Mouse (Mus musculus) left cerebral cortex, postnatal 25 days (tissue): ENCODE measurements at regions not wholly inside any gene's neighbourhood (a gene's known extent, or its start where the extent isn't known, plus 50 kb on each side); places are given as distances from the start of the nearest gene placed in this dataset.

Experiments used
- DNase-seq, 2 experiments: peaks; one replicate each; pipeline ENCODE4 v3.0.0; 2022; ENCODE audit warnings: low spot score in 2 of 2, mixed read lengths in 1 of 2
- intact Hi-C: fragments of 180-260 bp; cut with DNase I; formaldehyde crosslinking; loops from one replicate; pipeline ENCODE4 v1.15.1; 2025

GRCm38 (mm10) chr3:121618561-121618960 is 52.0 kb upstream of the 4930432M17Rik start:
- peak; percentile 16 to 69 for DNase-seq
- intact Hi-C loops: no loop called here

DNA sequence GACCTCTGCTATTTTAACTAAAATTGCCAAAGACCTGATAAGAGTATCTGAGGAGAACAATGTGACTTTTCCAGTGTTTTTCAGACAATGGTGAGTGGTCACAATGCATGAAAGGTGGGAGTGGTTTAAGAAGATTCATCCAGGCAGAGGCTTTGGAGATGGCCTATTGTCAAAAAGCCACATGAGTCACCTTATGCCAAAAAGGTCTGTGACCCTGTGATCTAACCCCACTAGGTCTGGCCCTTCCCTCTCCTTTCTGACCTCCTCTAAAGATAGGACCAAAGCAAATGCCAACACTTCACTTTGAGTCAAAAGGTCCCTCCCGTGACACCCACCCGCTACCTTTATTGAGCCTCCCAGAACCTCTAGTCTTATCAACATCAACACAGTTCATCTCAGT is 52.4 kb upstream of the 4930432M17Rik start:
- DNase-seq: no peak
- intact Hi-C loops: no loop called here

- no peak for DNase-seq
- intact Hi-C loops: no loop called here
Observed at GRCm38 (mm10) chr3:121617351-121617750, 53.2 kb upstream of the 4930432M17Rik start.

DNA sequence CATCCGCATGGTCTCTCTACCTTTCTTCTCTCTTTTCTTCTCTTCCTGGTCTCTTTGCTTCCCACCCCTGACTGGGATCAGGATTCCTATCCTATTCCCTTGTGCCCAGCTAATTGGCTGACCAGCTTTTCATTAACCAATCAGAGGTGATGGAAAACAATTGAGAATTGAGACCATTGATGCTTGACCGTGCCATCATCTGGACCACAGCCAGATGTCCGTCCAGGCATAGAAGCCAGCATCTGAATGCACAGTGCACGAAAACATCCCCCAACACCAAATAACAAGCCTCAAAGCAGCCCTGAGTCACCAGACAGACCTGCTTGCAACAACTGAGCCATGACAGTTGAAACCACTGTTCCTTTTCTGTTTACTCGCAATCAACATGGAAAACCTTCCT is 54.5 kb upstream of the 4930432M17Rik start:
- DNase-seq: no peak
- intact Hi-C loops: no loop called here

GRCm38 (mm10) chr3:121614741-121615140 is 55.8 kb upstream of the 4930432M17Rik start:
- DNase-seq: no peak
- intact Hi-C loops: no loop called here

GRCm38 (mm10) chr3:121613224-121613623 is 57.3 kb upstream of the 4930432M17Rik start:
- no peak for DNase-seq
- intact Hi-C loops: no loop called here

- intact Hi-C loops: no loop called here
- DNase-seq: no peak
Observed at GRCm38 (mm10) chr3:121609845-121610244, 60.7 kb upstream of the 4930432M17Rik start.

DNA sequence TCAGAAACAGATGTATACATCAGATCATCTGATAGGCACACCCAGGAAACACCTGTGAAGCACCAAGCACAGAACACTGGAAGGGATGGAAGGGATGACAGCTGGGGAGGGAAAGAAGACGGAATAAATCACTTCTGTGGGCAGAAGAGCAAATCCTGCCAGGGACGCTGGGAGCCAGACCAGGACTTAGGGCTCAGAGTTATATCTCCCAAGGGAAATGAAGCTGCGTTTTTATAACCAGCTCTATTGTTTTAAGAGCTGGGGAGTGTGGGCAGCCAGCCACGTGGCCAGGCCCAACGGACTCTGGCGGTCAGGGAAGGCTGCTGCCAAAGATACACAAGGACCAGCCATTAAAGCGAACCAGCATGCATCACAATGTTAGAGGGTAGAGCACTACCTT is 61.5 kb upstream of the 4930432M17Rik start:
- intact Hi-C loops: no loop called here

GRCm38 (mm10) chr3:121604737-121605136 is 65.8 kb upstream of the 4930432M17Rik start:
- intact Hi-C loops: no loop called here
- DNase-seq: no peak

More for the DNA sequence above, 61.5 kb upstream of the 4930432M17Rik start:
- no peak for DNase-seq

GRCm38 (mm10) chr3:121604081-121604480 is 66.5 kb upstream of the 4930432M17Rik start:
- intact Hi-C loops: no loop called here
- peak; percentile 15 to 61 for DNase-seq

DNA sequence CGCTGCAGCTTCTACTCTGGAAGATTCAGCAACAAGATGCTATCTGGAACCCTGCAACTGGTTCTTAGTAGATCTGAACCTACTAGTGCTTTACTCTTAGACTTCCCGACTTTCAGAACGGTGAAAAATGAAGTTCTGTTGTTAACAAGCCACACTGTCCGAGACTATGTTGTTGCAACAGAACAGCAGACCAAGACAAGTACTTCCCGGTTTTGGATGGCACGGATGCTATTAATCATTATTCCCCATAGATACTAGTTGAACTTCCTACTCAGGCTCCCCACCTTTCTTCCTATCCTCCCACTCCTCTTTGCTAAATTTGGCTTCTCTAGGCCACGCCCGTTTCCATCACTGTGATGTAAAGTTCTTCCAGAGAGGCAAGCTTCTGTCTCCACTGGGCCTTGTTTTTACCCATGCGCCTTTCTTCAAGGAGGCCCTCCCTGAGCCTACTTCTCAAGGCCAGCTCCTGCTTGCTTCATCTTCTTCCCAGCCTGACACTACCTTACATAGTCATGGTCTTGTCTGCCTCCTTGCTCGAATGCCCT is 67.7 kb upstream of the 4930432M17Rik start:
- DNase-seq: no peak
- intact Hi-C loops: no loop called here

GRCm38 (mm10) chr3:121602082-121602561 is 68.4 kb upstream of the 4930432M17Rik start:
- no peak for DNase-seq
- intact Hi-C loops: no loop called here

DNA sequence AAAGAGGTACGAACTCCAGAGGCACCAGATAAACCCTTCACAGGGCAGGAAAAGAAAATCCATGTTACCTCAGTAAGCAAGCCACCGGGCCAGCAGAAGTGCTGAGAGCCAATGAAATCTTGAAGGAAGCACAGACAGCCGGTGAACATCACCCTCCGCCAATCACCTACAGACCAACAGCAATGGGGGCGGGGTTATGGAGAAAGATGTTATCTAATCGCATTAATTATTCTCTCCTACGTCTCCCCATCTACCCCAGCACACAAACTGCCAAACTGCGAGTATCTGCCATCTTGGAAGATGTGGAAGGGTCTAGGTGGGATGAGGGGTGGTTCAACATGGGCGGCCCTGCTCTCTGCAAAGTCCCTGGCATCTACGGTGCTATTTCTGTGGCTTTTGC is 68.6 kb upstream of the Slc44a3 start:
- DNase-seq: no peak
- intact Hi-C loops: no loop called here

DNA sequence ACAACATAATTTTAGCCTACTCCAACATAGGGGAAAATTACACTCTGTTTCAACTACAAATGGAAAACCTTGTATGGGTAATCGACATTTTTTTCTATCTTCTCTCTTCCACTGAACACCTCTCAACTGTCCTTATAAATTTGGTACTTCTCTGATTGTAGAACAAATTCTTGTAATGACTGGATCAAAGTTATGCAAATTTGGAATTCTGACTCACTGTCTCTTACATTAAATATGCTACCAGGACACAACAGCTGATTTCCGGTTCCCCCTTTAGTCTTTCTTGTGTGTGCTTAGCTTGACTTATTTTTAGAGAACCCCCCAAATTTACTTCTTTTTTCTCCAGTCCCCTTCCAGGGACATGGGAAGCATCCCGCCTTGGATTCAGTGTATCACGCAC is 68.2 kb upstream of the Slc44a3 start:
- intact Hi-C loops: no loop called here
- no peak for DNase-seq

DNA sequence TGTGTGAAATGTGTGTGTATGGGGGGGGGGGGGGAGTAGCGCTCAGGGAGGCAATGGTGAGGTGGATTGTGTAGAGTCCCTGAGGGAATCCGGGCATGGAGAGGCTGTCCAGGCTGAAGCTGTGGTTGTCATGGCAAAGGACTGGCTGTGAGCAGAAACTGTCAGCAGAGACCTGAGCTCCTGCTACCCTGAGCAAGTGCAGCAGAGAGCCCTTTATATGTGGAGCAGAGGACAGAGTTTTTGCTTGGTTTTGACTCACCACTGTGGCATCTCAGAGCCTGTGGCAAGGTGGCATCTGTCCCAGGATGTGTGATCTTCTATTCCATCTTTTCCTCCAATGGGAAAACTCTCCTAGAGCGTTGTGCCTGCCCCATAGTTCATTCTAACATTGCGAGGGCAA is 65.8 kb upstream of the Slc44a3 start:
- no peak for DNase-seq
- intact Hi-C loops: no loop called here

GRCm38 (mm10) chr3:121597203-121597602 is 65.0 kb upstream of the Slc44a3 start:
- intact Hi-C loops: no loop called here
- DNase-seq: no peak

GRCm38 (mm10) chr3:121594580-121594979 is 62.4 kb upstream of the Slc44a3 start:
- intact Hi-C loops: no loop called here
- no peak for DNase-seq

DNA sequence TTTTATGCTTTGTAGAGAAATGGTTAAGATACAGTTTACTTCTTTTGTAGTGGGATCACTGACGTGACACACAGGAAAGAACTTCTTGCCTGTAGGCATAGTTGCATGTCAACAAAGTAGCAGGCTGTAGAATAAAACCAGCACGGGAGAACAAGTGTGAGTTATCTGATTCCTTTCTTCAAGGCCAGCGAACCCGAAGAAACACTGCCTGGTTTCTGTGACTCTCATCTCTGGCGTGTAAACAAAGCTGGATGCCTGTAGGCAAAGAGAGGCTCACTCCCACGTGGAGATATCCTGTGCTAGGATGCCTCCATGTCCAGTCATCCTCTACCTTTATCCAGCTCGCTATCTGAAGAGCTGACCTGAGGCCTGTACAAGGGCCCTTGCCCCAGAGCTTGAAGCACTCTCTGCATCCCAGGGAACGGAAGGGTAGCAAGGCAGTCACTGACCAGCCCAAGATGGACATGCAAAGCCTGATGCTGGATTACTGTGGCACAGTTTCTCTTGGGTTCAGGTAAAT is 61.5 kb upstream of the Slc44a3 start:
- intact Hi-C loops: no loop called here

DNA sequence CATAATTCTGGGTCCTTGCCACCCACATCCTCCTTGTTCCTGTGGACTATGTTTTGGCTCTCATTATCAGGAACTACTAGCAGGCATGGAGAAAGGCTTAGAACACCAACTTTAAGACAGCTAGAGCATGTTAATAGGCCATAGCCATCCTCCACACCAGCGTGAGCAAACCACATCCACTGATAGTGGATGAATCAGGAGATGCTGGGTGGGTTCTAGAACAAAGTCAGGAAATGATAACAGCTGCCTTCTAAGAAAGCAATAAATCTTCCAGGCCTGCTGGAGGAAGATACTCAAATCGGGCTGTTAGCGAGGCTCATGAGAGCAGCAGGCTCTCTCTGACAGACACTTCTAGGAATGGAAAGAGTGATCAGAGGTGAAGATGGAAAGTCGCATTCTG is 60.9 kb upstream of the Slc44a3 start:
- no peak for DNase-seq
- intact Hi-C loops: no loop called here

More for the DNA sequence above, 61.5 kb upstream of the Slc44a3 start:
- DNase-seq: no peak

- no peak for DNase-seq
- intact Hi-C loops: no loop called here
Observed at GRCm38 (mm10) chr3:121589494-121589885, 57.3 kb upstream of the Slc44a3 start.

DNA sequence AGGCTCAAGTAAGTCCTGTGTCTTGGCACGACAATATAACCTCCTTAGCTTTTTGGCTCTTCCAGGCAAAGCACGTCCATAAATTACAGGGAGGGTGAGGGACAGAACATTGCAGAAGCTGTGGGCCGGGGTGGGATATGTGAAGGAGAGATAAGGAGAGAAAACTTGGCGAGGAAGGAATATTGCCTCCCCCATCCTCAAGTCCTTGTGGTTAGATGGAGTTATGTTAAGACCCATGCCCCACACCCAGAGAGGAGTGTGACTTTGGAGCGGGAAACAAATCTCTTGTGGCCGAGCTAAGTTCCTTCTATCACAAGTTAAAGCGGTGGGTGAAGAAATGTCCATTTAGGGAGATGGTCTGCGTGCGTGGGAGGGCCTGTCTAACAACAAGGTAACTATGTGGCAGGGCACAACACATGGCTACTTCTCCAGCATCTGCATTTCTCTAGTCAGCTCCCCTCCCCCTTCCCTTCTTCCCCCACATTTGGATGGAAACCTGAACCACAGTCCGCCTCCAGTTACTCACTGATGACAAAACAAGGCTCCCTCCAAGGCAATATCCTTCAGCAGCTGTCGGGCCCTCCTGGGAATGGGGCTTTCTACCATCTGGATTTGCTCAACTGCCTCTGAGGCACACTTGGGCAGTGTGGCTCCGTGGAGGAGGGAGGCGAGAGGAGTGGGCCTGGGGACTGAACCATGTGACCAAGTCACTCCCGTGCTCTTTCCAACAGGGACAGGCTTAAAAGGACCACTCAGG is 56.7 kb upstream of the Slc44a3 start:
- intact Hi-C loops: no loop called here
- peak in 1 of 2 experiments; percentile 36 for DNase-seq
